Mouse (Mus musculus) spleen, embryonic (tissue): ENCODE measurements around the gene Otop2.

Experiments used
- CTCF ChIA-PET: fragments of 350-600 bp; sonication (Branson Sonifier 250); formaldehyde crosslinking; loops from one replicate; lab custom pipeline; 2022; lab: Charles Lee

The Otop2 gene

DNA sequence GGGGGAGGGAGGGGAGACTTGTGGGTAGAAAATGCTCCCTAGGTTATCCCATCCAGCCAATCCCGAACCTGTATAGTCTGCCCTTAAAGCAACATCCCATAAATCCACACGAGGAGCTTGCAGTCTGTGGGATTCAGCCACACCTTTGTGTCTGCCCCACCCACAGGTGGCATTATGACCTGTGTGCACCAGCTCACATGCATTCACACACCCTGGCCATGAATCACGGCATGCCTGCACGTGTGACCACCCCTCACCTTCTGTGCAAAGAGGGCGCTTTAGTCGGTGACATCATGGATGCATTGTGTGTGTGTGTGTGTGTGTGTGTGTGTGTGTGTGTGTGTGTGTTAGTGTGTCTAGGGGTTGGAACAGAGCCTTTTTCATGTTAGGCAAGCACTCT, 34.9 kb downstream of the Otop2 start:
- CTCF ChIA-PET = no interaction called here

DNA sequence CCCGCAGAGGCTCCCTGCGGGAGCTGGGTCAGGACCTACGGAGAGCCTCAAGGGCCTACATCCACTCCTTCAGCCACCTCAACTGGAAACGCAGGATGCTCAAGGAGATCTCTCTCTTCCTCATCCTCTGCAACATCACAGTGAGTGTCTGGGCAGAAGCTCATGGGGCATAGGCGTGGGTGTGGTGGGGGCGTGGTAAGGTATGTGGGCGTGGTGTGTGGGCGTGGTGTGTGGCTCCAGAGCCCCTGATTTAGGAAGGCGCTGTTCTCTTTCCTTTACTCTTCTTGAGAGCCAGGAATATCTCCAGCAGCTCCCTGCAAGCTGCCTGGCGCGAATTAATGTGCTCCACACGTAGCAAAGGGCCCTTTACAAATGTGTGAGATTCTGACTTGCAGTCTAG, 38.0 kb downstream of the Otop2 start:
- CTCF ChIA-PET = no interaction called here

DNA sequence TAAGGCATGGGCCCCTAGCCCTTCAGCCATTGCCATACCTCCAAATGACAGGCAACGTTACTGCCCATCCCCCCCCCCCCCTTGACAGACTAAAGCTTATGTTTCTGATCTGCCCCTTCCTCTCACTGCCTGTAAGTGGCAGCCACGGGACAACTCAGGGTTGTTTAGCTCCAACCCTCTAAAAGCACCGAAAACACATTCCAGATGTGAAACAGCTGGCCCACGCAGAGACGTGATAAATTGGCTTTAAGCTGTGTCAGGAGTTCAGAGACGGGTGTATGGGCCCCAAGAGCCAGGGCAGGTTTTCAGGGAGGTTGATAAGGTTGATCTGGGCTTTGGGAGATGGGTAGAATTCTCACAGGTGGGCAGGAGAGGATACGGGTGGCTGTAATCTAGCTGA, 38.6 kb downstream of the Otop2 start:
- CTCF ChIA-PET = no interaction called here

DNA sequence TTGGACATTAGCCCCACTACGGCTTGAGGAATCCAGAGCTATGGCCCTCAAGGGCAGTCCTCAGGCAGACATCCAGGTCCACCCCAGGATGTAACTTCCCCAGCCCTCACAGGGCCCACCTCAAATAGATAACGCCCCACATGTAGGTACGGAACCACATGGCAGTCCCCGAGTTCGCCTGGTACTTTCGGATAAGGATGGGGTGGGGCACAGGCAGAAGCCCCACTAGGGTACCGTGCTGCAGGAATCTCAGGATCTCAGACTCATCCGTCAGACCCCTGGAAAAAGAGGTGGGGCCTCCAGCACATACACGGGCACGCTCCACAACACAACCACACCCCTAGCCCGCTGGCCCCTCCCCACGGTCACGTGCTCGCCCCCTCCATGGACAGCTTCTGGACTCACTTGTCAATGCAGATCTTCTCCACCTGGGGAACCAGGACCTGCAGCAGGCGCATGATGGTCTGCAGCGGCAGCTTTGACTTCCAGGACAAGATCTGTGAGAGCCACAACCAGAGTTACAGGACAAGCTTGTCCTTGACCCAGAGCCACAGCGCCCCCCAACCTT, 41.8 kb downstream of the Otop2 start:
- CTCF ChIA-PET = interaction anchor here (0.7 kb wide), 1 partner anchor 14 kb away, joined by 3 read pairs; the partner anchor contains the start of gene Otop3

DNA sequence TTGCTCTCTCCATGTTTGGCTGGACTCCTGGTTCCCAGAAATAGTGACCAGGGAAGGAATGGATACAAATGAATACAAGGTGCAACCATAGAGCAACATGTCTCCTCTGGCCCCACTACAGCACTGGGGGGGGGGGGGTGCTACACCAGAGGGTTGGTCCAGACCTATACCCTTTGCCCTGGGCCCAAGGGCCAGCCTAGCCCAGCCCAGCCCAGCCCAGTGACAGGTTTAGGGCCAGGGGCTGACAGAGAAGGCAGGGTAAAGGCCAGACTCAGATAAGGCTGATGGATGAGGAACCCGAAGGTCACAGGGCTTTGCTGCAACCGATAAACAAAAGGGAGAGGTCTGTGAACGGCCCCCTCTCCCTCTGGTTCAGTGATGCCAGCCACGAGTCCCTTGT, 43.0 kb downstream of the Otop2 start:
- CTCF ChIA-PET = interaction anchor here (0.6 kb wide), 1 partner anchor 94 kb away, joined by 3 read pairs; no protein-coding TSS in a partner anchor

DNA sequence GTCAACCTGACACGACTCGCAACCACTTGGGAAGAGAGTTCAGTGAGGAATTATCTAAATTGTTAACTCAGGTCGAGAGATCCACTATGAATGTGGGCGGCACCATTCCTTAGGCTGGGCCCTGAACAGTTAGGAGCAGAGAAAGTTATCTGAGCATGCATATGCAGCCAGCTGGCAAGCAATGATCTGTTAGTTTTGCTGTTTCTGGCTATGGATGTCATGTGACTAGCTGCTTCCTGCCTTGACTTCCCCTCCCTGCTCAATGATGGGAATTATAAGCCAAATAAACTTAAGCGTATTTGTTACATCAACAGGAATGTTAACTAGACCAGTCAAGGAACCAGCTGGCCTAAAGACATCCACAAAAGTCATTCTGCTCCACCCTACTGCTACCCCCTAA, 46.4 kb downstream of the Otop2 start:
- CTCF ChIA-PET = interaction anchor here (0.5 to 1.3 kb wide), 4 partner anchors 13 to 159 kb away, joined by 3 to 10 read pairs (median 4); no protein-coding TSS in a partner anchor

DNA sequence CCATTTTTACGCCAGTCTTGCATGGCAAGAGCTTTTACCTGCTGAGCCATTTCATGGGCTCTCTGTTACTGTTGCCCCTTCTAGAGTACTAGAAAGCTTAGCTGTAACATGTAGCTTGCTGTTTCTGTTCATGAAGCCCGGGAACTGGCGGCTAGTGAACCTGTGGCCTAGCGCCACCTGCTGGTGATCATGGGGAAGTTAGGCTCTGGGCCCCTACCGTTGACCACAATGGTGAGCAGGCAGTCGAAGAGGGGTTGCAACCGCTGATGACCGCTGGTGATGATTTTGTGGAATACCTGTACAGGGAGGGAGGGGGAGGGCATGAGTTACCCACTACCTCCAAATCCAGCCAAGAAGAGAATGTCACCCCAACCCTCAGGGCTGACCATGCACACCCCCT, 47.2 kb downstream of the Otop2 start:
- CTCF ChIA-PET = interaction anchor here (0.6 to 1.3 kb wide), 5 partner anchors 12 to 568 kb away, joined by 4 to 5 read pairs (median 4); no protein-coding TSS in a partner anchor

DNA sequence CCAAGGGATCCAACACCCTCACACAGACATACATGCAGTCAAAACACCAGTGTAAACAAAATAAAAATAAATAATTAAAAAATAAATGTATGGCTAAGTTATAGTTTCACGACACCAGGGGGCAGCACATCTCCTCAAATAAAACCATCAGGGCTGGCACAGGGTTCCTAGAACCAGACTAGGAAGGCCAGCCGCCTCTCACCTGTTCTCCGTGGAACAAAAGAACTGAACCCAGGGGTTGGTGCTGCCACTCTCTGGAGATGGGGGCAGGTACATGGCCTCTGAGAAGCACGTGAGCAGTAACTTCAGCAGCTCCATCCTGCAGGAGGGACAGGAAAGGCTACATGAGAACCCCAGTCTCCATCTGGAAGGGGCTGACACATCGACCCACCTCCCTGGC, 51.5 kb downstream of the Otop2 start:
- CTCF ChIA-PET = interaction anchor here (0.6 to 1.2 kb wide), 2 partner anchors 8 to 47 kb away, joined by 3 to 7 read pairs; no protein-coding TSS in a partner anchor

DNA sequence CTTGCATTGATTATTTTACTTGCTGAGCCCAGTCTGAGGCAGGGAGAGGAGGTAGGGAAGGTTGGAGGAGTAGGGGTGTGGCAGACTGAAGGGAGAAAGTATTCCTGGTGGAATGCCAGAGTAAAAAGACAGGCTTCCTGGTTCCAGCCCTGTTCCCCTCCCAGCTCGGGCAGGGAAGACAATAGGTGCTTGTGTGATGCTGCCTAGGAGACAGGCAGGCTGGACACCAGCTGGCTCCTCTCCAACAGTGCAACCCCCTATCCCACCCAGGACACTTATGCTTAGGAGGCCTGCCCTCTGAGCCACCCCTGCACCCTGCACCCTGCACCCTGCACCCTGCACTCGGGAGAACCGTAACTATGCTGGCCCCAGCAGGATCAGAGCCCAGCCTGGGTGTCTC, 52.3 kb downstream of the Otop2 start:
- CTCF ChIA-PET = no interaction called here

DNA sequence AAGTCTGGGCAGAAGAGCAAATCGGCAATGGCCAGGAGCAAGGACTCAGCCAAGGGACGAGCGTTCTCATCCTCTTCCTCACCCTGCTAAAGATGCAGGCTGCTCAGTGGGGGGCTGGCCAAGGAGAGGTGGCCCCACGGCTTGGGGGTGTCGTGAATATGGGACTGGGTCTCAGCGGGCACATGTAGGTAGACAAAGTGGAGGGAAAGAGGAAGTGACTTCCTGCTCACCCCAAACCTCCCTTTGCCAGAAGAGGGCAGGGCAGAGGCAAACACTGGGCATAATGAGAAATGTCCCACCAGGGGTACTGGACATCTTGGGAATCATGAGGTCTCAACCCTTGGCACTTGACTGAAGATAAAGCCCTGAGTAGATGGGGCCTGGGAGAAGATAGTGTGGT, 52.8 kb downstream of the Otop2 start:
- CTCF ChIA-PET = no interaction called here

DNA sequence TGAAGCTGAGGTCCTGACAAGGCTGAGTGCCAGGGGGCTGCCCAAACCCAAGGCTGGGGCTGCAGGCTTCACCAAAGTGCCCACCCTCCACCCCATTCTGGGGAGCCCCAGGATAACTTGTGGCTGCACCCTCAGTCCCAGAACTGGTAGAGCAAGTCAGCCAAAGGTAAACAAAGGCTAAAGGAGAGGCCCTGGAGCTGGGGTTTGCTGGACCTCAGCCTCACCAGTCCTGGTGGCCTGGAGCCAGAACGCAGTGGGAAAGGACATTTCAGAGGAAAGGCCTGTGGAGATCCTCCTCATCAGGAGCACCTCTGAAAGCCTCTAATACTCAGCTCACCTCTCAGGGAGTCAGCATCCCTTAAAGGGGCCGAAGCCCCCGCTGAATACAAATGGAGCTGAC, 57.2 kb downstream of the Otop2 start:
- CTCF ChIA-PET = no interaction called here

DNA sequence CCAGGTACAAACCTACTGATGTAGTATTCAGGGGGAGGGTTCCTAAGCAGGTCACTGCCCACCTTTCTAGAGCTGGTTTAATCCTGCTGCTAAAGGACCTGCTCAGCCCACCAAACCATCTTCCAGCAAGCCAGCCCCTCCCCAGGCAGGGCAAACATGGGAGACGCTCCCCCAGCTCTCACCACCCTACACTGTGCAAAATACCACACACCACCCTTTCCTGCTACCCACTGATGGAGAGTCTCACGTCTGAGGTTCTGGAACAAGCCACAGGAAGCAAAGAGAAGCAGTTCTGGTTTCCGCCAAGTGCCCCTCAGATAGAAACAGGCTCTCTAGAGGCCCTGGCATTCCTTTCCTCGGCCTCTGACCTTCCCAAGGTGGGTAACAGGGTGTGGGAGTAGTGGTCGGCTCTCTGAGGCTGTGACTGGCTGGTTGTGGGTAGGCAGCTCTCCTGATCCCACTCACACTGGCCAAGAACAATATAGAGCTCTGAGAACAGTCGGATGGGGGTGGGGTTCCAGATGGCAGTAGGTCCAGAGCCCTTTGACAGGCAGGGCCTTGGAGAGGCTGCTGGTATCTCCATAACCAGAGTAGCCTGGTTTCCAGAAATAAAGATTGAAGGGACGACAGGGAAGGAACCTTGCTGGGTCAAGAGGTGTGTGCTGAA, 59.2 kb downstream of the Otop2 start:
- CTCF ChIA-PET = interaction anchor here (0.6 to 1.1 kb wide), 2 partner anchors 8 to 13 kb away, joined by 3 to 4 read pairs; no protein-coding TSS in a partner anchor

DNA sequence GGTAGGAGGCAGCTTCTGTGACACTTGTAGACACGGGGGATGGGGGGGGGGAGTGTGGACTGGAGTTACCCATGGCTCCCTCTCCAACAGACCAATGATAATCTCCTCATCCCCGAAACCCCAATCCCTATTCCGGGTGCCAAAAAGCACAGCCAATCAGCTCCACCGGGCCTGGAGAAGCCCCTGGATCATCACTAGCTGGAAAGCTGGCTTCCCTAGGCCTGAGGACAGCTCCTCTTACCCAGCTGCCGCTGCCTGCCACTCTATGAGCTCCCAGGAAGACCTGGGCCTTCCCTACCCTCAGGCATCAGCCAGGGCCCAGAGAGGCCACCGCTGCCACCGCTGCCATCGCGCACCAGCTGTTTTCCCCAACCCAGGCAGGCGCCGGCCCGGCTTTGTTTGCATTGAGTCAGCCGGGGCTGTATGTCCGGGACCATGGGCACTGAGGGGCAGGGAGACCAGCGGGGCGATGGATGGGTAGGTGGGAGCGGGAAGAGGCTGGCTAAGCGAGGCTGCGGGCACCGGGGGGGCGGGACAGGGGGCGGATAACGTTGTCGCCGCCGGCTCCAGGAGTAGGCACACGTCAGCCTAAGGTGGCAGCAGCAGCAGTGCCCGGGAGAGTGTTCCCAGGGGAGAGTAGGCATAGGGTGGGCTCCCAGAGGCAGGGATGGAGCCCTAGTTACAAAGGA, 59.9 kb downstream of the Otop2 start:
- CTCF ChIA-PET = interaction anchor here (0.6 to 1.1 kb wide), 3 partner anchors 9 to 648 kb away, joined by 3 to 4 read pairs (median 3); no protein-coding TSS in a partner anchor

DNA sequence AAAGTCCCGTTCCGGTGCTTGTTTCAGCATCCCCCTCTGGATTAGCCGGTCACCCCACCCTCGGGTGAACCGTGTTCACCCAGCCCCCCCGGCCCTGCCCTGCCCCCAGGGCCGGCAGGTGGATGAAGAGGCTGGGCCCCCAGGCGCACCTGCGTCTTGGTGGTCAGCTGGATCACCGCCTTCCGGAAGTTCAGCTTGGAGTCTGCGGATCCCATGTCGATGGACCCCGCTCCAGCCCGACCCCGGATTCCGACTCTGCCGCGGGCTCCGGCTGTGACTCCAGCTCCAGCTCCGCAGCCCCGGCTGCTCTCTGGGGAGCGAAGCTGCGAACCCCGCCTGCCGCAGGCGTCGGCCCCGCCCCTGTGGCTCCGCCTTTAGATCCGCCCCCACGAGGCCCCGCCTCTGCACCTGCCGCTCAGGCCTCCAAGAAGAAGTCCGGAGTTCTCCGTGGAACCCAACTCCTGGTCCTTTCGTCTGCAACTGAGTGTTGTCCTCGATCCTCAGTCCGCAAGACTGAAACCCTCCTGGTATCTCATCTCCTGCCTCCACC, 60.5 kb downstream of the Otop2 start, which contains the start of gene Hid1:
Hid1 (minus strand) TSS at position 362 of the 550 bp plus-strand sequence.
- CTCF ChIA-PET = interaction anchor here (0.7 kb wide), 1 partner anchor 237 kb away, joined by 16 read pairs; no protein-coding TSS in a partner anchor

DNA sequence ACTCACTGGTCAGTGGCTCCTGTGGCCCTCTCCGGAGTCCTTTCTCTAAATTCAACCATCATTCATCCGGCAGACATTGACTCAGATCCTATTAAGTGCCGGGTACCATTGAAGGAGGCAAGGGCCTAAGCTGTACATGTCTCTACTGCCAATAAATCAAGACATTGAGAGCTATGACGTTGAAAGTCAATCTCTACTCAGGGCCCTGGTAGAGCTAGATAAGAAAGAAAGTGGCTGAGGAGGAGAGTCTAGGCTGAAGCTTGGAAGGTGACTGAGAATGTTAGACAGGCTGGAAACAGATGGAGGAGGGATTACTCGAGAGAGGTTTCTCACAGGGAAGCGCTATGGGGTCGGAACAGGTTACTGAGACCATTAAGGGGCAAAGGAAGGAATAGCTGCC, 63.4 kb downstream of the Otop2 start:
- CTCF ChIA-PET = no interaction called here

DNA sequence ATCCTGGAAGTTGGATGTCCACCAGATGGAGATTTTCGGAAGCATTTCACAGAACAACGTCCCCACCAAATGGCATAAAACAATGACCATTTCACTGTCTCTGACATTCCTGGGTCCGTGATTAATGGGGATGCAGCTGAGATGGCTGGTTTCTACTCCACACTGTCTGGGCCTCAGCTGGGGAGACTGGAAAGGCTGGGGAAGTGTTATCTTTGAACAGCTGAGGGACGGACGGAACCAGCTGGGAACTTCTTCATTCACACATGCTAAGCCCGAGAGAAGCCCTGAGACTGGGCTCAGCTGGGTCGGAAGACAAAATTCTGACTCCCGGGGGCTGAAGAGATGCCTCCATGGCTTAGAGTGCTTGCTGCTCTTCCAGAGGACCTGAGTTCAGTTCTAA, 64.4 kb downstream of the Otop2 start:
- CTCF ChIA-PET = no interaction called here

DNA sequence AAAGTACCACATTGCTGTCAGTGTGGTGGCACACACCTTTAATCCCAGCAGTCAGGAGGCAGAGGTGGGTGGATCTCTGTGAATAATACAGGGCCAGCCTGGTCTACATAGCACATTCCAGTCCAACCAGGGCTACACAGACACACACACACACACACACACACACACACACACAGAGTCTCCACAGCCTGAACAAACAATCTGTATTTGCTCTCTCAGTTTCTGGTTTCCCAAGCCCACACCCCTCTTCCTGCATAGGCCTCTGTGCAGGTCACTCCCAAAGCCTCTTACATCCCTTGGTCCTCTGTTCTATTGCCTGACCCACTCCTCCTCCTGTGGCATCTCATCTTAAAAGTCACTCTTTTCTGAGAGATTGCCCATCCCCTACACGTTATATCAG, 65.1 kb downstream of the Otop2 start:
- CTCF ChIA-PET = no interaction called here

DNA sequence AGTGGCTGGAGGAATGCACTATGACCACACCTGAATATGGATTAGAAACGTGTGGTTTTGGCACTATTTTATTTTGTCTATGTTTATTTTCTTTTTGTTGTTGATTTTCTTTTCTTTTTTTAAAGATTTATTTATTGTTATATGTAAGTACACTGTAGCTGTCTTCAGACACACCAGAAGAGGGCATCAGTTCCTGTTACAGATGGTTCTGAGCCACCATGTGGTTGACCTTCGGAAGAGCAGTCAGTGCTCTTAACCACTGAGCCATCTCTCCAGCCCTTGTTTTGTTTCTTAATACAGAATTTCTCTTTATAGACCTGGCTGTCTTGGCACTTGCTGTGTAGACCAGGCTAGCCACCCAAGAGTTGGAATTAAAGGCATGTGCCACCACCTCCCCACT, 65.8 kb downstream of the Otop2 start:
- CTCF ChIA-PET = no interaction called here

DNA sequence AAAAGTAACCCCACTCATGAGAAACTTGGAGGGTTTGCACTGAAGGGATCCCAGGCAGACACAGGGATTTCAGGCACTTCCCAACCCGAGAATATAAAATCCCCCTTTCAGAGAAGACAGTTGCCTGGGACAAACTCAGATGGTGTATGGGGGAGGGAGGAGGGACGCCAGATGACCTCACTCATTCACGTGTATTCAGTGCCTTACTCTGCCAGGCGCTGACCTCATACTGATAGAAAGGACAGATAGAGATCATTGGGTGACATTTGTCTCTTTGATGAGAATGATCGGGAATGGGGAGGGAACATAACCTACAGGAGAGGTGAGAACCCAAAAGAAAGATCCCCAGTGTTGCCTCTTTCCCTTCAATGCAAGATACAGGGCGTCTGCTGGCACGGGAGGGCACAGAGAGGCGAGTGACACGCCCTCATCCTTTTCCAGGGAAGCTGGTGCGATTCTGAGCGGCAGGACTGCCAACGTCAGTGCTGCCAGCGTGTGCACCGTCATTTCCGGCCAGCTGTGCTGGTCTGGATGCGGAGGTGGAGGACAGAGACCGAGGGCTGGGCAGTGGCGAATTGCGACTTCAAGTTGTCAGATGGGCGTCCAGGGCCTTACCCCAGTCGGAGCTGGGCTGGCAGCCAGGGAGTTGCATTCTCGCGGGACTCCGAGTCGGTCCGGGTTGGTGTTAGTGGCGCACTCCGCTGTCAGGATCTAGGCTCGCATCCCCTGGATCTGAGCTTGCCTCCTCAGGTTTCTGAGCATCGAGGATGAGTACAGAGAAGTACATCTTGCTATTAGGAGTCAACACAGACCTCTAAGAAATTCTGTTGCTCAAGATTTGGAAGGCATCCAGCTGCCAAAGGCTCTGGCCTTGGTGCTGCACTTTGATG, 67.1 kb downstream of the Otop2 start:
- CTCF ChIA-PET = no interaction called here

DNA sequence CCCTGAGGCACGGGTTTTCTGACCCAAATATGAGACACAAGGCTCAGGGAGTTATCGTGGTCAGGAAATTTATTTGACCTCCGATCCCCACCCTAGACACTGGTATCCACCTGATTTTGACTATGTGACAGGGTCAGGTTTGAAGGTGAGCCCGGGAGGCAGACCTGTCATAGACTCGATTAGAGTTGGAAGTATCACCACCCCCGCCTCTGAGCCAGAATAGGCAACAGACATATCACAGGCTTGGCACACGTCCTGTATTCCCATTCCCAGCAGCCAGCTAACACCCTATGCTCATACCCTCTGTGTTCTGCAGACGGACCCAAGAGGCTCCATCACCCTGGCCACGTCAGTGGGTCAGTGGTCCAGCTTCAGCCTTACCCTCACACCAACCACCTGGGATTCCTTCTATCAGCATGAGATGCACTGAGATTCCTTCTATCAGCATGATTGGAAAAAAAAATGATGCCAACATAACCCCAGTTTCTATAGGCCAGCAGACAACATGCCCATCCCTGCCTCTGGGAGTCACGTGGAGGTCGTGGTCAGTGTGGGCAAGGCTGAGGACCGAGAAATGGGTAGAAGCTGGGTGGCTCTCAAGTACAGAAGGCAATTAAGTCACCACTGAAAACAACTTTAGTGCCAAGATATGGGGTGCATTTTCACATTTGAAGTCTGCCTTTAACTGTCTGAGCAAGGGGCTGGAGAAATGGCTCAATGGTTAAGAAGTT, 67.9 kb downstream of the Otop2 start:
- CTCF ChIA-PET = no interaction called here
